Mouse (Mus musculus): Measurements from ENCODE around the gene Cpa4. TPM values are rescaled to one million over a fixed set of nuclear protein-coding genes. Genes with fewer than 3 reads are reported as not detected.

Gene Cpa4
- polyA plus RNA-seq, 1 experiment from 2014 or later, result 1.4 TPM

- H3K27ac ChIP-seq (ENCODE audit: low read length), result no peak overlapping the region
- no peaks in the 10 kb centered on the region; the same call in 1 of the 2 replicates for H3K27me3 ChIP-seq (ENCODE audit: control insufficient read depth, insufficient read depth, low read length)
- H3K4me1 ChIP-seq (ENCODE audit: control insufficient read depth, insufficient read depth, low read length), result no peaks in the 10 kb centered on the region
- H3K4me2 ChIP-seq (ENCODE audit: low read depth, low read length), result no peak overlapping the region
- H3K9ac ChIP-seq (ENCODE audit: low read length), result no peak overlapping the region
- ATAC-seq (ENCODE audit: insufficient read depth, low FRiP score), result no peak
- no peaks in the 10 kb centered on the region for H3K9me3 ChIP-seq (replicated peaks; ENCODE audit: control insufficient read depth, low read length)
- H3K36me3 ChIP-seq (ENCODE audit: control insufficient read depth, insufficient read depth, low read length), result no peaks in the 10 kb centered on the region
- H3K4me3 ChIP-seq (replicated peaks; ENCODE audit: low read length), result no peak overlapping the region
- 64% methylated on average over 7 of the region's 7 CpGs for WGBS
These were observed 26.2 kb downstream of the Cpa4 start for GRCm38 (mm10) chr6:30594364-30594763.

GRCm38 (mm10) chr6:30596230-30596898 lies 28.2 kb downstream of the Cpa4 start:
- ATAC-seq (ENCODE audit: insufficient read depth, low FRiP score), result no peak
- no peak overlapping the region for H3K9ac ChIP-seq (ENCODE audit: low read length)
- no peak overlapping the region for H3K4me3 ChIP-seq (replicated peaks; ENCODE audit: low read length)
- H3K36me3 ChIP-seq (ENCODE audit: control insufficient read depth, insufficient read depth, low read length), result no peaks in the 10 kb centered on the region
- H3K4me2 ChIP-seq (ENCODE audit: low read depth, low read length), result no peak overlapping the region
- H3K9me3 ChIP-seq (replicated peaks; ENCODE audit: control insufficient read depth, low read length), result no peaks in the 10 kb centered on the region
- H3K27ac ChIP-seq (ENCODE audit: low read length), result no peak overlapping the region
- H3K27me3 ChIP-seq (ENCODE audit: control insufficient read depth, insufficient read depth, low read length), result no peaks in the 10 kb centered on the region
- no peaks in the 10 kb centered on the region for H3K4me1 ChIP-seq (ENCODE audit: control insufficient read depth, insufficient read depth, low read length)
- WGBS, result 67% methylated on average over 8 of the region's 8 CpGs

- no peak for ATAC-seq (ENCODE audit: insufficient read depth, low FRiP score)
- H3K4me1 ChIP-seq (ENCODE audit: control insufficient read depth, insufficient read depth, low read length), result no peaks in the 10 kb centered on the region
- 59% methylated on average over 3 of the region's 3 CpGs for WGBS
- no peak overlapping the region for H3K9ac ChIP-seq (ENCODE audit: low read length)
- H3K4me2 ChIP-seq (ENCODE audit: low read depth, low read length), result no peak overlapping the region
- H3K27ac ChIP-seq (ENCODE audit: low read length), result no peak overlapping the region
- H3K9me3 ChIP-seq (replicated peaks; ENCODE audit: control insufficient read depth, low read length), result no peaks in the 10 kb centered on the region
- H3K4me3 ChIP-seq (replicated peaks; ENCODE audit: low read length), result no peak overlapping the region
- no peaks in the 10 kb centered on the region for H3K36me3 ChIP-seq (ENCODE audit: control insufficient read depth, insufficient read depth, low read length)
- no peaks in the 10 kb centered on the region for H3K27me3 ChIP-seq (ENCODE audit: control insufficient read depth, insufficient read depth, low read length)
These were observed 31.9 kb downstream of the Cpa4 start for GRCm38 (mm10) chr6:30600033-30600432.

- no peak overlapping the region for H3K4me3 ChIP-seq (replicated peaks; ENCODE audit: low read length)
- H3K27ac ChIP-seq (ENCODE audit: low read length), result no peak overlapping the region
- H3K27me3 ChIP-seq (ENCODE audit: control insufficient read depth, insufficient read depth, low read length), result no peaks in the 10 kb centered on the region
- no peaks in the 10 kb centered on the region for H3K36me3 ChIP-seq (ENCODE audit: control insufficient read depth, insufficient read depth, low read length)
- no peak for ATAC-seq (ENCODE audit: insufficient read depth, low FRiP score)
- 83% methylated on average over 1 of the region's 1 CpGs for WGBS
- H3K9me3 ChIP-seq (replicated peaks; ENCODE audit: control insufficient read depth, low read length), result no peaks in the 10 kb centered on the region
- no peaks in the 10 kb centered on the region for H3K4me1 ChIP-seq (ENCODE audit: control insufficient read depth, insufficient read depth, low read length)
- H3K4me2 ChIP-seq (ENCODE audit: low read depth, low read length), result no peak overlapping the region
- H3K9ac ChIP-seq (ENCODE audit: low read length), result no peak overlapping the region
These were observed 32.8 kb downstream of the Cpa4 start for GRCm38 (mm10) chr6:30600995-30601394.

- Histone ChIP-seq H3K4me3 (replicated peaks; ENCODE audit: low read length) (no peak overlapping the region), H3K27me3 (ENCODE audit: control insufficient read depth, insufficient read depth, low read length) (no peaks in the 10 kb centered on the region), H3K9me3 (replicated peaks; ENCODE audit: control insufficient read depth, low read length) (no peaks in the 10 kb centered on the region), H3K9ac (ENCODE audit: low read length) (no peak overlapping the region), H3K36me3 (ENCODE audit: control insufficient read depth, insufficient read depth, low read length) (no peaks in the 10 kb centered on the region), H3K4me1 (ENCODE audit: control insufficient read depth, insufficient read depth, low read length) (no peaks in the 10 kb centered on the region), H3K27ac (ENCODE audit: low read length) (no peak overlapping the region), H3K4me2 (ENCODE audit: low read depth, low read length) (no peak overlapping the region)
- ATAC-seq (ENCODE audit: insufficient read depth, low FRiP score), result no peak
- WGBS, result 61% methylated on average over 7 of the region's 7 CpGs
These were observed 36.2 kb downstream of the Cpa4 start for GRCm38 (mm10) chr6:30604342-30604867.

- Histone ChIP-seq H3K4me1 (ENCODE audit: control insufficient read depth, insufficient read depth, low read length) (no peaks in the 10 kb centered on the region), H3K27me3 (ENCODE audit: control insufficient read depth, insufficient read depth, low read length) (no peaks in the 10 kb centered on the region), H3K27ac (ENCODE audit: low read length) (no peak overlapping the region), H3K9ac (ENCODE audit: low read length) (no peak overlapping the region), H3K9me3 (replicated peaks; ENCODE audit: control insufficient read depth, low read length) (no peaks in the 10 kb centered on the region), H3K36me3 (ENCODE audit: control insufficient read depth, insufficient read depth, low read length) (no peaks in the 10 kb centered on the region), H3K4me2 (ENCODE audit: low read depth, low read length) (no peak overlapping the region), H3K4me3 (replicated peaks; ENCODE audit: low read length) (no peak overlapping the region)
- 89% methylated on average over 4 of the region's 4 CpGs for WGBS
- no peak for ATAC-seq (ENCODE audit: insufficient read depth, low FRiP score)
These were observed 36.9 kb downstream of the Cpa4 start for GRCm38 (mm10) chr6:30605111-30605510.

GRCm38 (mm10) chr6:30605672-30606071 lies 37.5 kb downstream of the Cpa4 start:
- no peak overlapping the region for H3K9ac ChIP-seq (ENCODE audit: low read length)
- H3K4me2 ChIP-seq (ENCODE audit: low read depth, low read length), result no peak overlapping the region
- WGBS, result 65% methylated on average over 5 of the region's 5 CpGs
- no peak for ATAC-seq (ENCODE audit: insufficient read depth, low FRiP score)
- H3K36me3 ChIP-seq (ENCODE audit: control insufficient read depth, insufficient read depth, low read length), result no peaks in the 10 kb centered on the region
- H3K4me3 ChIP-seq (replicated peaks; ENCODE audit: low read length), result no peak overlapping the region
- no peak overlapping the region for H3K27ac ChIP-seq (ENCODE audit: low read length)
- no peaks in the 10 kb centered on the region for H3K27me3 ChIP-seq (ENCODE audit: control insufficient read depth, insufficient read depth, low read length)
- H3K4me1 ChIP-seq (ENCODE audit: control insufficient read depth, insufficient read depth, low read length), result no peaks in the 10 kb centered on the region
- H3K9me3 ChIP-seq (replicated peaks; ENCODE audit: control insufficient read depth, low read length), result no peaks in the 10 kb centered on the region

GRCm38 (mm10) chr6:30610710-30611109 lies 42.5 kb downstream of the Cpa4 start, which contains the start of gene Cpa5:
TSS of gene Cpa5 (plus strand) at chr6:30611010.
- H3K4me1 ChIP-seq (ENCODE audit: control insufficient read depth, insufficient read depth, low read length), result no peaks in the 10 kb centered on the region
- H3K27me3 ChIP-seq (ENCODE audit: control insufficient read depth, insufficient read depth, low read length), result no peaks in the 10 kb centered on the region
- H3K9ac ChIP-seq (ENCODE audit: low read length), result no peak within 1 kb of the TSS
- no peak within 1 kb of the TSS for H3K4me2 ChIP-seq (ENCODE audit: low read depth, low read length)
- ATAC-seq (ENCODE audit: insufficient read depth, low FRiP score), result no peak
- H3K27ac ChIP-seq (ENCODE audit: low read length), result no peak within 1 kb of the TSS
- 91% methylated on average over 7 of the region's 7 CpGs for WGBS
- no peak within 1 kb of the TSS for H3K4me3 ChIP-seq (replicated peaks; ENCODE audit: low read length)
- no peaks in the 10 kb centered on the region for H3K9me3 ChIP-seq (replicated peaks; ENCODE audit: control insufficient read depth, low read length)
- no peaks in the 10 kb centered on the region for H3K36me3 ChIP-seq (ENCODE audit: control insufficient read depth, insufficient read depth, low read length)

GRCm38 (mm10) chr6:30611212-30611611 lies 43.0 kb downstream of the Cpa4 start:
- ATAC-seq (ENCODE audit: insufficient read depth, low FRiP score), result no peak

More at GRCm38 (mm10) chr6:30611212-30611611, 43.0 kb downstream of the Cpa4 start:
- Histone ChIP-seq H3K27ac (ENCODE audit: low read length) (no peak overlapping the region), H3K27me3 (ENCODE audit: control insufficient read depth, insufficient read depth, low read length) (no peaks in the 10 kb centered on the region), H3K36me3 (ENCODE audit: control insufficient read depth, insufficient read depth, low read length) (no peaks in the 10 kb centered on the region), H3K4me2 (ENCODE audit: low read depth, low read length) (no peak overlapping the region), H3K4me3 (replicated peaks; ENCODE audit: low read length) (no peak overlapping the region), H3K9ac (ENCODE audit: low read length) (no peak overlapping the region), H3K9me3 (replicated peaks; ENCODE audit: control insufficient read depth, low read length) (no peaks in the 10 kb centered on the region), H3K4me1 (ENCODE audit: control insufficient read depth, insufficient read depth, low read length) (peaks cover 3% of the 10 kb centered on the region)
- 77% methylated on average over 5 of the region's 5 CpGs for WGBS
